Mouse (Mus musculus): Measurements from ENCODE around the gene Ren1.

Gene Ren1

GRCm38 (mm10) chr1:133409786-133410185 lies 59.5 kb downstream of the Ren1 start:
- DNase-seq (ENCODE audit: low spot score): no peak

Measured in urinary bladder, postnatal 10 days (tissue).